Mouse (Mus musculus) megakaryocyte, adult 5-6 weeks (primary cell): ENCODE measurements around the gene Arf3. TPM values are rescaled to one million over a fixed set of nuclear protein-coding genes. Genes with fewer than 3 reads are reported as not detected.
"Not testable (repeated sequence)": the region's sequence is repeated elsewhere in the genome, so short reads cannot be mapped to it uniquely, and the experiment has no call there.

Experiments used
- ATAC-seq: 2 replicates; pipeline ENCODE4 v1.8.0; 2016; ENCODE audit warnings: mild to moderate bottlenecking, inconsistent platforms; ENCODE audit not compliant: poor library complexity, severe bottlenecking
- total RNA-seq, 2 experiments: library from RNA; stranded (forward) in 1 of 2; stranded (reverse) in 1 of 2; fragments of 153-499, 151-499 nt in 1 of 2; fragments of 221-1000, 200-1000 nt in 1 of 2; gene quantifications; 2 replicates each; pipeline versions ENCODE4 v1.2.3 to v1.2.4; 2015 to 2017

The Arf3 gene
- total RNA-seq (2015) (28.3 and 35.9 TPM in 2 replicates), total RNA-seq (2017) (33.8 and 37.8 TPM in 2 replicates)

DNA sequence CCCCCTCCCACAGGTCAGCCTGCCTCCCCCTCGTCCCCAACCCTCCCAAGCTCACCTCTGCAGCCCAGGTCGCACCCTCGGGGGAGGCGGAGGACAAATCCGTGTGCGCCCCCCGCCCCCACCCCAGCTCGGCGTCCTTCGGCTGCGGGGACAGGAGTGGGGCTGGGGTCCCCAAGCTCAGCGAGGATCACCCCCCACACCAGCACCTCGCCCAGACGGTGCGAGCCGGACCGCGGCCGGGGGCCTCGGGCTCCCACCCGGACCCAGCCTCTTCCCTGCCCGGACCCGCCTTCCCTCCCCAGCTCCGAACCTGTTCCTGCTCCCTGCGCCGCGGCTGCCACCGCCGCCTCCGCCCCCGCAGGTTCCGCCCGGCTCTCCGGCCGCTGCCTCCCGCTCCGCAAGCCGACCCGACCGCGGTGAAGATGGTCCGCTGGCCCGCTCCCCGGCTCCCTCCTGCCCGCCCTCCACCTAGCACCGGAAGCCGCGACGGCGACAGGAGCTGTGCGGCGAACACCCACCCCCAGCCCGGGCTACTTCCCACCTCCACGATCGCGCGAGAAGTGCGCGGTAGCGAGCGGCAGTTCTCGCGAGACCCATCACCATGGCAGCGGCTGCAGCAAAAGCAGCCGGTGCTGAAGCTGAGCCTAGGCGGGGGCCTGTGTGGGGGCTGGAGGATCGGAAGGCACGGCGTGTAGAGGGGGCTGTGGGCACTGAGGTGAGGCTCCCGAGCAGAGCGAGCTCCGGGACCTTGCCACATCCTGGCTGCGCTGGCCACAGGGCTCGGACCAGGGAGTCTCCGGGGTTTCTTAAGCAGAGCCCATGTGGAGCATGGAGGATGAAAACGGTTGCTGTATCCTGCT lies at the start of gene Arf3:
Gene Arf3, minus strand, starts transcription at position 545 of the 860 bp plus-strand sequence.
- peak; percentile 95 for ATAC-seq

GRCm38 (mm10) chr15:98810212-98810611 lies 47.2 kb upstream of the Arf3 start:
- not testable (repeated sequence) for ATAC-seq

- ATAC-seq, result no peak
These were observed 46.4 kb upstream of the Arf3 start, which contains the start of gene Ddn for GRCm38 (mm10) chr15:98809390-98809789. Ddn (minus strand) TSS chr15:98809490.

- ATAC-seq, result no peak
These were observed 45.7 kb upstream of the Arf3 start for GRCm38 (mm10) chr15:98808651-98809134.

GRCm38 (mm10) chr15:98807895-98808650 lies 45.1 kb upstream of the Arf3 start:
- peak; percentile 31; the same call in 1 of the 2 replicates for ATAC-seq

DNA sequence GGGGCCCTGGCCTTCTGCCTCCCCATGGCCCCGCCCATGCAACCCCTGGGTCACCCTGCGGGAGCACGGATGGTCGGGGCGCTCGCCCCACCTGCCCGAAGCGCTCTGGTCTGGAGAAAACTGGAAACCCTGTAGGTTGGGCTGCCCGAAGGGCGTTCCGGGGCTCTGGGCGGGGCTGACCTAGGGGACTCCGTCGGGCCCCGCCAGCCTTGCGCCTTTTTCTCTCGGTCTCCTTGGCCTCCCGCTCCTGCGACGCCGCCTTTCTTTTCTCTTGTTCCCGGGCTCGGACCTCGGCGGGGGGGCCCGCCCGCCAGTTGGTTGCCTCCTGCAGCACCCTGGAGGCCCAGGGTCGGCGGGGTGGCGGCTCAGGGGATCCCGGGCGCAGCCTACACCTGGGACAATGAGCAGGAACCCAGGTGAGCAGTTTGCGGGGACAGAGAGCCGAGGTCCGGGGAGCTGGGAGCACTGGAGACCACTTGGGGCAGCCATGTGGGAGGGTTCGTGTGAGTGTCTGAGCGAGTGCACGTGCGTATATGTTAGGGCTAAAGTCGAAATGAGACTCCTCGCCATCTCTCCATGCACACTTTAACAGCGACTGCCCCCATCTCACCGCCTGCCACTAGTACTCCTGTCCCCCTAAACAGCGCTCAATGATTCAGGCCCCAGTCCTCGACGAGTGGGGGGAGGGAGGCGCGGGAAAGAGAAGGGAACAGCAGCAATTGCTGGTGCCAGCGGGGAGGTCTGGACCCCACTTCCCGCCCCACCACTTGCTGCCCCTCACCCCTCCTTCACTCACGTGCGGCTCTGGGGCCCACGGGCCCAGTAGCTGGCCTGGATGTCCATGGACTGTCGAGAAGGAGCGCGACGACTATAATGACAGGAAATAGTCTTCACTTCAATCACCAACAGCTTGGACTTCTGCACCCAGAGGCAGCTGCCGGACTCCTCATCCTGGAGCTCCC lies 44.1 kb upstream of the Arf3 start:
- no peak for ATAC-seq

DNA sequence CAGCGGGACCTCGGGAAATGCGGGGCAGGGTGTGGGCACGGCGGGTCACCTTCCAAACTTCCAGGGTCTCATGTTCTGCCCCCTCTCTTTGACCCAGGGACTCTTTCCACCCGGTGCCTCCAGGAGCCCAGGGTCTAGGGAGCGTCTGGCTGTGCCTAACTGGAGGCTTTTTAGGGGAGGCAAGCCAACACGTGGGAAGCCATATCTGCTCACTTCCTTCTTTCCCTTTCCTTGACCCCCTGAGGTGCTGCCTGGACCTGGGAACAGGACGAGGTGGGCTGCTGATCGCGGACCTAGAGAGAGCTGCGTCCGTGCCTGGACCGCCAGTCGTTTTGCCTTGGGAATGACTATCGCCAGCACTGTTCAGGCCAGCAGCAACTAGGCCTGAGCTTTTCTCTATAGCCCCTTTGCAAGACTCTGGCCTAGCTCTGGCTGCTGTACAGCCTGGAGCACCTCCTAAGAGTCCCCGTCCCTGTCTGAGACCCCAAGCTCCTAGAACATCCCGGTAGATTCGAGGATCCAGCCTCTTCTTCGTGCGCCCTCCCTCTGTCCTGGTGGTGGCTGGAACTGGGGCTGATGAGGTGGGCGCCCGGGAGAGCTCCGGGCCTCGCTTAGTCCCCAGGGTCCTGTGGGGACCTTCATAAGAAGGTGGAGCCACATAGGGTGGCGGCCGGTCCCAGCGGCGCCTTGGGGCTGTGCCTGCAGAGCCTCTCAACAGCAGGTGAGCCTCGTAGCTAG lies 43.2 kb upstream of the Arf3 start:
- no peak for ATAC-seq

DNA sequence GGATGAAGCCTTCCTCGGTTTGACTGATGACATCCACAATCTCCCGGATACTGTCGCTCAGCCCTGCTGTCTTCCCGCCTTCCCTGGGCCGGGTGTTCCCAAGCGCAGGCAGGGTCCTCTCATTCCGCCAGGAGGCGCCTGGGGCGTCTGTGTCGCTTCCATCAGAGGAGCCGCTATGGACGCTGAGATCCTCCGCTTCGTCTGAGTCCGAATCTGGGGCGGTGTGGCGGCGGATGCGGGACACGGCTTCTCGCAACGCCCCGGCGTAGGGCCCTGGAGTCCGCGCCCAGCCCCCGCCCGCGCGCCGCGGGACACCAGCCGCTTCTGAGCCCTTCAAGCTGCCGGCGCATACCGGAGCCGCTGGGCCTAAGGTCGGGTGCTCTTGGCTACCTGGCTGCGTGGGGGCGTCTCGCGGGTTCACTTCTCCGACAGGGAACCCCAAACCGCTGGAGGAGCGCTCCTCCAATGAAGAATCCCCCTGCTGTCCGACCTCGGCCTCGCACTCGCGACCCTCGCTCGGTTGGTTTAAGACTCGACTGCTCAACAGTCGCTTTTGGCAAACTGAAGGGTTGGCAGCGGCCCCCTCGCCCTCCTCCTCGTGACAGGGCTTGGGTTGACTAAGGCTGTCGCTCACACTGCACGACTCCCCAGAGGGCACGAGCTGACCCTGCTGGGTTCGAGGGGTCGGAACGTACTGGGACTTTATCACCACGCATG lies 42.5 kb upstream of the Arf3 start:
- 0 out of 2 replicates have a peak, but pooled peaks have one; percentile 39 for ATAC-seq

GRCm38 (mm10) chr15:98804054-98804453 lies 41.0 kb upstream of the Arf3 start:
- ATAC-seq, result peak; percentile 72

GRCm38 (mm10) chr15:98802926-98803325 lies 39.9 kb upstream of the Arf3 start:
- ATAC-seq, result no peak

- ATAC-seq, result peak; percentile 67
These were observed 36.4 kb upstream of the Arf3 start for GRCm38 (mm10) chr15:98799396-98799795.

- no peak for ATAC-seq
These were observed 35.9 kb upstream of the Arf3 start for GRCm38 (mm10) chr15:98798903-98799302.

DNA sequence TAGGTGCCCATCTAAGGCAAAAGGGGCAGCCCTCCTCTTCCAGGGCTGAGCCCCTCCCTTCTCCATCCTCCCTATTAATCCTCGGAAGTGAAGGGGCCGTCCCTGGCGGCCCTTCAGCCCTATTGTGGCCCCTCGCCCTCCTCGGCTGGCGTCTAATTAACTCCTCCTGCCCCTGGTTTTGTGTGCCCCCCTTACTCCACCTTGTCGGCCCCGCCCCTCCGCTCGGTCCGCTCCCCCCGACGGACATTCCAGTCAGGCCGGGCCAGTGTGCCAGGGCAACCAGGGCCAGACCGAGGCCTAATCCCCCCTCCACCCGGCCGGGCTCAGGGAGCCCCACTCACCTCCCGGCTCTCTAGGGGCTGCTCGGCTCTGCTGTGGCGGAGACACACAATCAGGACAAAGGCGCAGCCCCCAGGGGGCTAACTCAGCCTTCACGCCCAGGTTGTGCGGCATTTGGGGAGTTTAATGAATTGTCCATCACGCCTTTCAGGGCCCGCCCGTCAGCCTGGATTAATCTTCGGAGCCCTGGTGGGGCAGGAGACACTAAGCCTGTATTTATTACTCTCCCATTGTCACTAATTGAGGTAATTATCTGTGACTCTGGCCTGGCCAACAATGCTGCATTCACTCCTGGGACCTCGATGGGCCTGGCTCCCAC lies 35.0 kb upstream of the Arf3 start:
- no peak for ATAC-seq

GRCm38 (mm10) chr15:98796803-98797595 lies 34.0 kb upstream of the Arf3 start:
- ATAC-seq, result no peak

DNA sequence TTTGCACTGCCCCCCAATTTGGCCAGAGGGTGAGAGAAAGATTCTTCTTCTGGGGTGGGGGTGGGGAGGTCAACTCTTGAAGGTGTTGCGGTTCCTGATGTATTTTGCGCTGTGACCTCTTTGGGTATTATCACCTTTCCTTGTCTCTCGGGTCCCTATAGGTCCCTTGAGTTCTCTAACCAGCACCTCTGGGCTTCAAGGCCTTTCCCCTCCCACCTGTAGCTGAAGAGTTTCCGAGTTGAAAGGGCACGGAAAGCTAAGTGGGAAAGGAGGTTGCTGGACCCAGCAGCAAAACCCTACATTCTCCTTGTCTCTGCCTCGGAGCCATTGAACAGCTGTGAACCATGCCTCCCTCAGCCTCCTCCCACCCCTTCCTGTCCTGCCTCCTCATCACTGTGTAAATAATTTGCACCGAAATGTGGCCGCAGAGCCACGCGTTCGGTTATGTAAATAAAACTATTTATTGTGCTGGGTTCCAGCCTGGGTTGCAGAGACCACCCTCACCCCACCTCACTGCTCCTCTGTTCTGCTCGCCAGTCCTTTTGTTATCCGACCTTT lies 30.2 kb upstream of the Arf3 start:
- no peak for ATAC-seq

- no peak for ATAC-seq
These were observed 29.4 kb upstream of the Arf3 start for GRCm38 (mm10) chr15:98792233-98793020.

- no peak for ATAC-seq
These were observed 28.8 kb upstream of the Arf3 start for GRCm38 (mm10) chr15:98791771-98792170.
